Mouse (Mus musculus) c-Kit-negative CD71-positive TER-119-positive erythroid progenitor cells, embryonic 14.5 days (primary cell): ENCODE data around the gene Cdk14.
"Not testable (repeated sequence)": the region's sequence is repeated elsewhere in the genome, so short reads cannot be mapped to it uniquely, and the experiment has no call there.

Source experiments
- DNase-seq: peaks from one replicate; pipeline ENCODE4 v3.0.0-alpha.2; 2013; ENCODE audit warnings: low read depth, low spot score

Cdk14 gene

GRCm38 (mm10) chr5:5265861-5266786 lies 154.0 kb downstream of the Cdk14 start:
- no peak for DNase-seq

DNA sequence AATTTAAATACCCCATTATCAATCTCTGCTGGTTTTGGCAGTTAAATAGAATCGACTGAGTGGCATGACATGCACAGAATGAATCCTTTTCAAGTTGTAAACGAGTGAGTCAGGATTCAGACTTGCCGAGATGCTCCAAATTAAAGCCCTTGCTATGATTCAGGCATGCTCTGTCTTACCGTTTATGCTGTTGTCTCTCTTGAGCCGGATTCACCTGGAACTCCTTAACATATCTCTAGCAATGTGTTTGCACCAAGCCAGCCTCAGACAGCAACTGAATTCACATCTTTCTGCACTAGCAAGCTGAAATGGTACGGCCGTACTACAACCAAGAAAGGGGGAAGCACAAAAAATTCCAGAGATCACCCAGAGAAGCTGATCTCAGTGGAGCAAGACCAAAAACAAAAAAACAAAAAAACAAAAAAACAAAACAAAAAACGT lies 154.7 kb downstream of the Cdk14 start:
- DNase-seq = no peak

GRCm38 (mm10) chr5:5264712-5265111 lies 155.4 kb downstream of the Cdk14 start:
- DNase-seq = no peak

- no peak for DNase-seq
Observed at GRCm38 (mm10) chr5:5261725-5262296, 158.3 kb downstream of the Cdk14 start.

GRCm38 (mm10) chr5:5260966-5261724 lies 159.0 kb downstream of the Cdk14 start:
- no peak for DNase-seq

GRCm38 (mm10) chr5:5260309-5260708 lies 159.8 kb downstream of the Cdk14 start:
- DNase-seq = no peak

DNA sequence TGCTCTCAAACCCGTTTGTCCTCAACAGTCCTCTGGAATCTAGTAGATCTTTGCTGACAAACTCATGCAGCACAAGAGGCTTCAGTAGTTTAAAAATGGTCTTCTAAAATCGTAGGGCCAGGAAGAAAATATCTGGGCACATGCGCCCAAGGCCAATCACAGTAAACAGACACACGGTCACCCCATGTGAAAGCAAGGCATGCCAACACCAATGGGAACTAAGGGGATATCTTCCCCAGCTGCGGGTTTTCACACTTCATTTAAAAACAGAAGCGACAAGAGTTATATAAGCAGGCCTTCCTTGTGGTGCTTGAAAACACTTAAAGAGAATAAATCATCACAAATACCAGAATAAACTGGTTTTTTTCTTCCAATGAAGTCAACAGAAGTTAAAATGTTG lies 165.7 kb downstream of the Cdk14 start:
- no peak for DNase-seq

GRCm38 (mm10) chr5:5253177-5253576 lies 166.9 kb downstream of the Cdk14 start:
- DNase-seq = no peak

GRCm38 (mm10) chr5:5247671-5248070 lies 172.4 kb downstream of the Cdk14 start:
- DNase-seq = no peak

- DNase-seq = no peak
Observed at GRCm38 (mm10) chr5:5246534-5247175, 173.5 kb downstream of the Cdk14 start.

DNA sequence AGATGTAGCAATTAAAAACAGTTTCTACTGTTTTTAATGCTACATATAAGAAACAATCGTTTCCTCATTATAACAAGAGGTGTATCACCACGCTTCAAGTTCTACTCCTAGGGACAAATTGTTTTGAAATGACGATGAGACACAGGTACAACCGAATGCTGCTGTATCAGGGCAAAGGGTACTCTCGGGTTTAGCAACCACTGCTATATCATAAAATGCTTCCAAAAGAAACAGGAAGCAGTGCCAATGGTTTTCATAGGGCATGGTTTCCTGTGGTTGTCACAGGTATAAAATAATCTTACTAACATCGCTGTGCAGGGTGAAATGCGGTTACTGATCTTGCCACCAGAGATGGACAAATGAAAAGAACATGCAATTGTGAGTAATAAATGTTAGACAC lies 174.9 kb downstream of the Cdk14 start:
- no peak for DNase-seq

- DNase-seq = no peak
Observed at GRCm38 (mm10) chr5:5243648-5244047, 176.5 kb downstream of the Cdk14 start.

GRCm38 (mm10) chr5:5242704-5243103 lies 177.4 kb downstream of the Cdk14 start:
- no peak for DNase-seq

- DNase-seq = no peak
Observed at GRCm38 (mm10) chr5:5241088-5241487, 179.0 kb downstream of the Cdk14 start.

DNA sequence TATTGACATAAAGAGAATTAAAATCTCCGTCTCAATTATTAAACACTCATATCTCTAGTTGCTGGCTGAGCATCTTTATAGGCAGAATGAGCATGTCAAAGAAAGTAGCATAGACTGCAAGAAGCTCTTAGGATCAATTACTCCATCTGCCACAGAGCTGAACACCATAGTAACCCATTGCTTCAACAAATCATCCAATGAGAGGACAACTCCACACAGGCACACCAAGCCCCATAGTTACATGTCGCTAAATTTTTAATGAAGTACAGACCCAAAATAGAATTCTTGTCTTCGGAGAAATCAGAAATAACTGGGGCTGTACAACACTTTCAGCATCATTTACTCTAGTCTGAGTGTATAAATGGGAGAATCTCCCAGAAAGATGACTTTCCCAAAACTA lies 180.0 kb downstream of the Cdk14 start:
- DNase-seq = no peak

- not testable (repeated sequence) for DNase-seq
Observed at GRCm38 (mm10) chr5:5234935-5235334, 185.2 kb downstream of the Cdk14 start.

- no peak for DNase-seq
Observed at GRCm38 (mm10) chr5:5226966-5227365, 193.1 kb downstream of the Cdk14 start.

DNA sequence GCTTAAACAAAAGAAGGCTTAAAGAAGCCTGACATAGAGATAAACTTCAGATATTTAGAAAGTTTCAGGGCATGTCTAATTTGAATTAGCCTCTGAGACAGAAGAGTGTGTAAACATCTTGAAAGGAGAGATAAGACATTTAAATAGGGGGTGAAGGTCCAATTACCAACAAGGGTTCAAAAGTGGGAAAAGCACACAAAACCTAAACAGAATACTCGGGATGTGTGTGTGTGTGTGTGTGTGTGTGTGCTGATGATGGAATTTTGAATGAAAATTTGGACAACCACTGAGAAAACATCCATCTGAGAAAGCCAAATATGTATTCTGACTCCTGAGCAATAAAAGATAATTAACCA lies 208.4 kb downstream of the Cdk14 start:
- no peak for DNase-seq

- DNase-seq = no peak
Observed at GRCm38 (mm10) chr5:5211034-5211779, 208.9 kb downstream of the Cdk14 start.

GRCm38 (mm10) chr5:5208016-5208415 lies 212.1 kb downstream of the Cdk14 start:
- DNase-seq = no peak

DNA sequence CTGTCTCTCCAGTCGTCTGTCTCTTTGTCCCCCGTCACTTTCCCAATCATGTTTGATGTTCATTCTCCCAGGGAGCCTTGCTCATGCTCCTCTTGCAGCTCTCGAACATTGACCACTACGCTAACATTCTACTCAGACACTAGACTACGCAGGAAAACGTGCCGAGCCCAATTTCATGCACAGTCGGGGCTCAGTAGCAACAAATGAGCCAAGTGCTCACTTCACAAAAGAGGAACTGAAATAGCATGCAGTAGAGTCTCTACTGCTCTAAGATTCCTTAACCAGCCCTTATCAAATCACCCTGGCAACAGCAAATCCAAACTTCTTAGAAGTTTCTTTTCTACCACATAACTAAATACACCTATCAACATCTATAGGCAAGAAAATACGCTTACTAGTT lies 214.1 kb downstream of the Cdk14 start:
- no peak for DNase-seq
